Mouse (Mus musculus) bone marrow, adult 2 months (tissue): ENCODE measurements around the gene Sox9. TPM values are rescaled to one million over a fixed set of nuclear protein-coding genes. Genes with fewer than 3 reads are reported as not detected.

Experiments used
- H3K27ac ChIP-seq: fragments of 200-500 bp; 2 replicates; pipeline ENCODE4 v1.5.1; 2012; ENCODE audit warnings: low read depth, mild to moderate bottlenecking, control low read depth, inconsistent platforms, low read length; ENCODE audit not compliant: control insufficient read depth, poor library complexity, insufficient read depth
- H3K4me1 ChIP-seq: fragments of 200-500 bp; 2 replicates; pipeline ENCODE4 v1.6.1; 2011; ENCODE audit warnings: low read length; ENCODE audit not compliant: control insufficient read depth, insufficient read depth
- H3K4me3 ChIP-seq: fragments of 200-500 bp; replicated peaks from 2 replicates; pipeline ENCODE3; 2011; ENCODE audit warnings: mild to moderate bottlenecking, low read depth, low read length, control low read depth; ENCODE audit not compliant: control insufficient read depth
- CTCF ChIP-seq: fragments of 200-500 bp; IDR thresholded peaks from 2 replicates; pipeline ENCODE4 v1.5.1; 2011; ENCODE audit warnings: low read length, control low read depth; ENCODE audit not compliant: control insufficient read depth, insufficient read depth
- POLR2A ChIP-seq: fragments of 200-500 bp; IDR thresholded peaks from 2 replicates; pipeline ENCODE4 v1.6.1; 2011; ENCODE audit warnings: low read depth, mild to moderate bottlenecking, control low read depth, low read length, borderline replicate concordance; ENCODE audit not compliant: control insufficient read depth
- WGBS: fragments of 180-500 bp; shearing (Covaris S2); methylation state at CpG from one replicate; pipeline ENCODE4 v1.1.7; 2018; 5-methylcytosine and 5-hydroxymethylcytosine counted together
- polyA plus RNA-seq: library from polyadenylated mRNA; stranded (reverse); fragments of >200 nt; gene quantifications from 2 replicates; pipeline ENCODE4 v1.2.4, GENCODE M21; 2011; ENCODE audit warnings: low replicate concordance; ENCODE audit not compliant: missing spikeins, insufficient read depth, insufficient read length

Gene Sox9
- polyA plus RNA-seq, 1 experiment = 0.97 TPM

DNA sequence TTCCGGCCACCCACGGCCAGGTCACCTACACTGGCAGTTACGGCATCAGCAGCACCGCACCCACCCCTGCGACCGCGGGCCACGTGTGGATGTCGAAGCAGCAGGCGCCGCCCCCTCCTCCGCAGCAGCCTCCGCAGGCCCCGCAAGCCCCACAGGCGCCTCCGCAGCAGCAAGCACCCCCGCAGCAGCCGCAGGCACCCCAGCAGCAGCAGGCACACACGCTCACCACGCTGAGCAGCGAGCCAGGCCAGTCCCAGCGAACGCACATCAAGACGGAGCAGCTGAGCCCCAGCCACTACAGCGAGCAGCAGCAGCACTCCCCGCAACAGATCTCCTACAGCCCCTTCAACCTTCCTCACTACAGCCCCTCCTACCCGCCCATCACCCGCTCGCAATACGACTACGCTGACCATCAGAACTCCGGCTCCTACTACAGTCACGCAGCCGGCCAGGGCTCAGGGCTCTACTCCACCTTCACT, 2.9 kb downstream of the Sox9 start:
- no peak overlapping the region for H3K27ac ChIP-seq
- no peak overlapping the region for H3K4me3 ChIP-seq
- 11% methylated on average over 33 of the region's 34 CpGs for WGBS
- no peaks in the 10 kb centered on the region for H3K4me1 ChIP-seq
- no peak for TF ChIP-seq POLR2A
- TF ChIP-seq CTCF = no peak

DNA sequence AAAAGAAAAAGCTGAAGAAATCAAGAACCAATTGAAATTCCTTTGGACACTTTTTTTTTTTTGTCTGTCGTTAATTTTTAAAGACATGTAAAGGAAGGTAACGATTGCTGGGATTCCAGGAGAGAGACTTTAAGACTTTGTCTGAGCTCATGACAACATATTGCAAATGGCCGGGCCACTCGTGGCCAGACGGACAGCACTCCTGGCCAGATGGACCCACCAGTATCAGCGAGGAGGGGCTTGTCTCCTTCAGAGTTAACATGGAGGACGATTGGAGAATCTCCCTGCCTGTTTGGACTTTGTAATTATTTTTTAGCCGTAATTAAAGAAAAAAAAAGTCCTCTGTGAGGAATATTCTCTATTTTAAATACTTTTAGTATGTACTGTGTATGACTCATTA, 3.6 kb downstream of the Sox9 start:
- H3K4me3 ChIP-seq = no peak overlapping the region
- no peaks in the 10 kb centered on the region for H3K4me1 ChIP-seq
- no peak overlapping the region for H3K27ac ChIP-seq
- WGBS = 21% methylated on average over 8 of the region's 8 CpGs
- TF ChIP-seq CTCF (no peak), POLR2A (no peak)

DNA sequence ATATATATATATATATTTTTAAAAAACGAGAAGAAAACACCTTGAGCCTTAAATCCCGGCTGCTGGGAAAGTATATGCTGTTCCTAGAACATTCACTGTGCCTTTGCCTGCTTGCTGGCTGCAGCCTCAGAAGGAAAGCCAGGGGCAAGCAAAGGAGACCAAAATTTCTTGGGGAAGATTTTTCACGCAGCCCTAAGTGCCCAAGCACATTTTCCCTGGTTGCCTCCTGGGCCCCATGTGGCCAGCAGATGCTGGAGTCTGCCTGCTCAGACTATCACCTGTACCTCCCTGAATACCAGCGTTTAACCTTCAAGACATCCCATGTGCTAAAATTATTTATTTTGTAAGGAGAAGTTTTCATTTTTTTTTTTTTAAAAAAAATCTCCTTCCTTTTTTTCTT, 4.4 kb downstream of the Sox9 start:
- WGBS = 37% methylated on average over 4 of the region's 4 CpGs
- H3K4me1 ChIP-seq = no peaks in the 10 kb centered on the region
- TF ChIP-seq POLR2A = no peak
- no peak for TF ChIP-seq CTCF

DNA sequence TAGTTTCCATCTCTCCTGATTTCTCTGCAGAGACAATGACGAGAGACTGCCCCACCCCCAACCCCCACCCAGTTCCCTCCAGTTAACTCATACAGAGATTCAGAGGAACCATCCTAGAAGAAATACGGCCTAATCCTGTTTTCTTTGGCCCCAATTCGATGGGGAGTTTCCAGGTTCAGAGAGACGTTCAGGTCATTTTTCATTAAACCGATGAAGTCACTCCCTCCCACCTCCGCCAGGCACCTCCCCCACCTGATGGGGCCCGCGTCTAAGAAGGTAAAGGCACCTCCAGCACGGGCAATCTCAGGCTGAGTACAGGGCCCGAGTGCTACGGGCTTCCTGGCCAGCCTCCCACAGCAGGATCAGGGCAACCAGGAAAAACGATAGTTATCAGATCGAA, 6.3 kb downstream of the Sox9 start:
- Histone ChIP-seq H3K4me3 (no peak overlapping the region), H3K4me1 (no peaks in the 10 kb centered on the region), H3K27ac (no peak overlapping the region)
- TF ChIP-seq POLR2A (no peak), CTCF (no peak)
- 10% methylated on average over 13 of the region's 13 CpGs for WGBS

More for the DNA sequence above, 4.4 kb downstream of the Sox9 start:
- Histone ChIP-seq H3K4me3 (no peak overlapping the region), H3K27ac (no peak overlapping the region)

DNA sequence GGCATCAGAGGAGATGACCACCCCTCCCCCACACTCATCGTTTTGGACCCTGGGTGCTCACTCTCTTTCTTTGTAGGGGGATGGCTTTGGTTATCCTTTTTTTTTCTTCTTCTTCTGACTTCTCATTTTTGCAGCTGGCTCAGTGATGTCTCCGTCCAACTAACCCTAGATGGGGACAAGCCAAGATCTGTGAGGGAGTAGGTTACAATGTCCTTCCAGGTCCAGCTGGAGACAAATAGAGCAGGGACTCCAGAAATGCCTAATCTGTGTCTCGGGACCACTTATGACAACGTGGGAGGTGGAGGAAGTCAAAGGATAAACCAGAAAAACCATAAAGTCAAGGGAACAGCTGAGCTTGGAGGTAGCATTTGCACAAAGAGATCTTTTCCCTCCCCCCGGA, 14.4 kb downstream of the Sox9 start:
- no peak for TF ChIP-seq CTCF
- no peak for TF ChIP-seq POLR2A
- Histone ChIP-seq H3K27ac (no peak overlapping the region), H3K4me1 (no peaks in the 10 kb centered on the region), H3K4me3 (no peak overlapping the region)
- WGBS = 72% methylated on average over 5 of the region's 5 CpGs

DNA sequence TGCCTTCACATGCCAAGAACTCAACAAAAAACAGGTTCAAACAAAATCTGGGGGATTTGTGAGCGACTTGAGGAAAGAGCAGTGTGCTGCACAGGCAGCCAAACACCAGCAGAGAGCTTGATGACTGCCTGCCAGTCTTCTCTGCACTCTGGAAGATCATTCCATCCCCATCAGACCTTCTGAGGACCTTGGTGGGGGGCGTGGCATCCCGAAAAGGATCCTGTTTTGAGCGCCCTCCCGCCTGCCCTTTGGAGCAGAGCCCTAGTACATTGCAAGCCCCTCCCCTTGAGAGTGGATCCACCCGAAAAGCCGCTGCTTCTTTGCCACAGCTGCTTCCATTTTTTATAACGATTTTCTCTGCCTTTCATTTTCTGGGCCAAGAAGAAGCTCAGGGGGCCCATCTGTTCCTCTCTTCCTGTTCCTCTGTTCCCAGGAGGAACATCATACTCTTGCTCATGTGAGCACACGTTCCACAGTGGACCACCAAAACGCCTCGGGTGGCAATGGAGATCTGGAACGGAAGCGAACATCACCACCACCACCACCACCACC, 16.9 kb downstream of the Sox9 start:
- TF ChIP-seq POLR2A (no peak), CTCF (no peak)
- Histone ChIP-seq H3K4me1 (no peaks in the 10 kb centered on the region), H3K27ac (no peak overlapping the region), H3K4me3 (no peak overlapping the region)
- 52% methylated on average over 13 of the region's 13 CpGs for WGBS

DNA sequence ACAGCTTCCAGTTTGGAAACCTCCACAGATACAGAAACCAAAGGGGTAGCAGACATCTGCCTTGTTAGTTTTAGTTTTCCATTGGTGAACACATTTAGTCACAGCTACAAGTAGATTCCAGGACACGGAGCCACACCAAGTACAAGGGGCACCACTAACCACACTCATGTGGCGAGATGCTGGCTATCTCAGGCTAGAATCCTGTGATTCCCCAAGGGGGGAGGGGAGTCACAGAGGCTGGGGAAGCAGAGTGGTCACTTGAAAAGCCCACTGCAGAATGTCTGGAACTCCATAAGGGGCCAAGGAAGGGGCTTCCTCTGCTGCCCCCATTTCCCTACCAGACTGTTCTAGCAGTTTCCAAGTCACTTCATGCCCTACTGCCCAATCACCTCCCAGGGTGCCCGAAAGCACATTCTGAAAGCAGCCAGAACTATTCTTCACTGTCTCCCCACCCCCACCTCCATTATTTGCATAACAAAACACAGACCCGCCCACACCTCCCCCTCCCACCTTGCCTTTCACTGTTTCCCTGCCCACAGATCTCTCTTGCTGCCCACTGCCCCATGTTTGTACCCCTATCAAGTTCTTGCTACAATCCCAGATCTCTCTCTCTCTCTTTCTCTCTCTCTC, 19.3 kb downstream of the Sox9 start:
- TF ChIP-seq CTCF (no peak), POLR2A (no peak)
- Histone ChIP-seq H3K4me3 (no peak overlapping the region), H3K27ac (no peak overlapping the region), H3K4me1 (no peaks in the 10 kb centered on the region)
- 34% methylated on average over 4 of the region's 4 CpGs for WGBS

DNA sequence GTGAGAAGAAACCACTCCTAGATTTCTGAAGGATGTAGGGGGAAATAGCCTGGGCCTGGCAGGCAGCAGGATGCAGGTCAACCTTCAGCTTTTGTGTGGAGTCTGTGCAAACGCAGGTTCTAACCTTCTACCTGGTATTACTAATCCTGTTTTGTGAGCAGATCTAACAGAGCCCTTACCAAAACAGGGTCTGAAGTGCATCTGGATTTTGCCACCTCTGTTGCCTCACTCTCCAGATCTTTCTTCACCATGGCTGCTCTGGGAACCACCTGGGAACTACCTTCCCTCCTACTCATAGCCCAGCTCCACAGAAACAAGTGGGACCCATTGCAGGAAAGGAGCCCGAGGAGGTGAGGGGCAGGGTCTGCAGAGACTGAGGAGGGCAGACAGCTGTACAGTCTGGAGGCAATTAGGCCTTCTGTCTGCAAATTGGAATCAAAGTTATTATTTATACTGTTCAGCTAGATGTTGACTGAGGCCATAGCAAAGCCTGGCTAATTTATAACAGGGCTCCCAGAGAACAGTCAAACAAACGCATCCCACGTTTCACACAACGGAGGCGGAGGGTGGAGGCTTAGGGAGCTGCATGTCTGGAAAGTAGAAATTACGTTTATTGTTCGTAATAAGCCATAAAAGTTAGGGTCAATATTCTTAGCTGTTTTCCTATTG, 25.9 kb downstream of the Sox9 start:
- Histone ChIP-seq H3K4me1 (no peaks in the 10 kb centered on the region), H3K4me3 (no peak overlapping the region), H3K27ac (no peak overlapping the region)
- 74% methylated on average over 8 of the region's 8 CpGs for WGBS
- TF ChIP-seq POLR2A = no peak
- no peak for TF ChIP-seq CTCF
